Mouse (Mus musculus): ENCODE measurements around the gene Lgi1. TPM values are rescaled to one million over a fixed set of nuclear protein-coding genes. Genes with fewer than 3 reads are reported as not detected.

Lgi1 gene
- polyA plus RNA-seq, 1 experiment from 2014 or later, result 5.9 TPM

DNA sequence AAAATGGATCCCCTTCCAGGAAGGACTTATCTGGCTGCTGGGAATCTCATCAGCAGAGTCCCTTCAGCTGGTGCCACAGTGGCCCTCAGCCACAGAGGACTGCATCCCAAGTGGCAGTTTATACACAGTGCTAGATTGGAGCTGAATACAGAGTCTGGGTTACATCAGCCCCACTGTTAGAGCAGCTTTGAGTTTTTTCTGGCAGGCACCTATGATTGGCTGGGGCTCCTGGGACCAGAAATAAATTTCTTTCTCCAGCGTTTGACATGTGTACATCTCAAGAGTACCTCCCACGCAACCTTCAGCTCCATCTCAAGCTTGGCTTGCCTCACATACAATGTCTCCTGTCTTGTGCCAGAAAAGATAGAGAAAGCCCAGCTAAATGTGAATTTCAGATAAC, 67.9 kb downstream of the Lgi1 start:
- ATAC-seq, result no peak
- Histone ChIP-seq H3K36me3 (ENCODE audit: poor library complexity, severe bottlenecking) (no peaks in the 10 kb centered on the region), H3K4me1 (no peaks in the 10 kb centered on the region), H3K27me3 (no peaks in the 10 kb centered on the region), H3K9me3 (replicated peaks) (no peaks in the 10 kb centered on the region), H3K9ac (no peak overlapping the region), H3K4me2 (no peak overlapping the region), H3K4me3 (no peak overlapping the region), H3K27ac (no peak overlapping the region)
- 85% methylated on average over 2 of the region's 2 CpGs for WGBS

GRCm38 (mm10) chr19:38332820-38333219, 68.5 kb downstream of the Lgi1 start:
- no peak for ATAC-seq
- 45% methylated on average over 3 of the region's 3 CpGs for WGBS
- no peak overlapping the region for H3K9ac ChIP-seq

DNA sequence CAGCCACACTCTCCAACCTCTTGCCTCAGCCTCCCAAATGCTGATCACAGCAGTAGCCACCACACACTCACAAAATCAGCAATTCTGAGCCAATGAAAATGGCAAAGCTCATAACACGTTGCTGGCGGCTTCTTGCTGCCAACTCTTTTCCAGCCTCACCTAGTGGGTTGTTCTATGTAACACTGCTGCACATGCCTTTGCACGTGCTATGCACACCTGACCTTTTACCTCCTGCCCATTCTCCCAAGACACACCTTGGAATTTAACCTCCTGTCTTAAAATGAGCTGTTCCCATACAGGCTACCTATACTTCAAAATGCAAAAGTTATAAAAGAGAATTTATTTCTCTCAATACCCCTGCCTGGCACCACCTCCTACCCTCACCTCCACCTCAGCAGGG, 72.2 kb downstream of the Lgi1 start:
- no peaks in the 10 kb centered on the region for H3K27me3 ChIP-seq
- WGBS, result 96% methylated on average over 3 of the region's 3 CpGs

More at GRCm38 (mm10) chr19:38332820-38333219, 68.5 kb downstream of the Lgi1 start:
- Histone ChIP-seq H3K4me3 (no peak overlapping the region), H3K27ac (no peak overlapping the region), H3K36me3 (ENCODE audit: poor library complexity, severe bottlenecking) (no peaks in the 10 kb centered on the region), H3K27me3 (no peaks in the 10 kb centered on the region), H3K4me2 (no peak overlapping the region), H3K4me1 (no peaks in the 10 kb centered on the region), H3K9me3 (replicated peaks) (no peaks in the 10 kb centered on the region)

GRCm38 (mm10) chr19:38337332-38337731, 73.0 kb downstream of the Lgi1 start:
- Histone ChIP-seq H3K9ac (no peak overlapping the region), H3K27ac (no peak overlapping the region), H3K4me1 (no peaks in the 10 kb centered on the region), H3K4me2 (no peak overlapping the region), H3K36me3 (ENCODE audit: poor library complexity, severe bottlenecking) (no peaks in the 10 kb centered on the region), H3K9me3 (replicated peaks) (no peaks in the 10 kb centered on the region), H3K4me3 (no peak overlapping the region), H3K27me3 (no peaks in the 10 kb centered on the region)
- 99% methylated on average over 3 of the region's 3 CpGs for WGBS
- no peak for ATAC-seq

More for the DNA sequence above, 72.2 kb downstream of the Lgi1 start:
- no peak overlapping the region for H3K4me2 ChIP-seq
- H3K36me3 ChIP-seq (ENCODE audit: poor library complexity, severe bottlenecking), result no peaks in the 10 kb centered on the region
- no peak overlapping the region for H3K27ac ChIP-seq
- no peaks in the 10 kb centered on the region for H3K4me1 ChIP-seq
- no peak overlapping the region for H3K4me3 ChIP-seq
- no peaks in the 10 kb centered on the region for H3K9me3 ChIP-seq (replicated peaks)
- ATAC-seq, result no peak
- H3K9ac ChIP-seq, result no peak overlapping the region

DNA sequence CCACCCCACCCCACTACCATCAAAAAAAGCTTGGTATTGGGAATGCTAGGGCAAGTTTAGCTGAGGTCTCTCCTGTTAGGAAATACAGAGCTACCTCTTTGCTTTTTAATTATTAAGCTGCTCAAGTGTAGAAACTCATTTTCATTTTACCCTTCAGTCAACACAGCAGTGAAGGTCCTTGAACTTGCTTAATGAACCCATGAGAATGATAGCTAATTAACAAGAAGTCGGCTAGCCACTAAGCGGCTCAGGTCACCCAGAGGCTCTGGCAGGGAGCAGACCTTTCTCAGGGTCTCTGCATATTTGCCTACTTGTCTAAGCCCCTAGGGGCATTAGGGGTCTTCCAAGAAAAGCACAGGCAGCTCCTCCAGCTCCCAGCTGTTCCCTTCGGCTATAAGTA, 75.4 kb downstream of the Lgi1 start:
- no peak overlapping the region for H3K4me2 ChIP-seq
- ATAC-seq, result no peak
- no peaks in the 10 kb centered on the region for H3K36me3 ChIP-seq (ENCODE audit: poor library complexity, severe bottlenecking)
- no peak overlapping the region for H3K27ac ChIP-seq
- H3K27me3 ChIP-seq, result no peaks in the 10 kb centered on the region
- 44% methylated on average over 3 of the region's 3 CpGs for WGBS
- H3K9me3 ChIP-seq (replicated peaks), result no peaks in the 10 kb centered on the region
- H3K4me3 ChIP-seq, result no peak overlapping the region
- H3K9ac ChIP-seq, result no peak overlapping the region
- H3K4me1 ChIP-seq, result no peaks in the 10 kb centered on the region

DNA sequence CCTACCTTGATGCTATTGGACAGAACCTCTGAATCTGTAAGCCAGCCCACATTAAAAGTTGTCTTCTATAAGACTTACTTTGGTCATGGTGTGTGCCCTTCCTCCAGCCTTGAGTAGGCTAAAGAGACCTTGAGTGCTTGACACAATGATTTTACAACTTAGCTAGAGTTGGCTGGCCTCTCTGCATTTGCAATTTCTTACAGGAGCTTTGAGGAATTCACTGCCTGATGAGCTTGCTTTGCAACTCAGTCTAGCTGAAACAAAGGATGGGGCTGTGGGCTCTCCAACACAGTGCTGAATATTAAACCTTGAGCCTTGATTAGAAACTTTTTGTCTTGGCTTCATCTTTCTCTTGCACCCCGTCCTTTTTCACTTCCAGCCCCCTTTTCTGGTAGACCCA, 78.9 kb downstream of the Lgi1 start:
- H3K9ac ChIP-seq, result no peak overlapping the region
- H3K4me3 ChIP-seq, result no peak overlapping the region
- H3K36me3 ChIP-seq (ENCODE audit: poor library complexity, severe bottlenecking), result no peaks in the 10 kb centered on the region
- WGBS, result 48% methylated on average over 1 of the region's 1 CpGs
- peaks cover 4% of the 10 kb centered on the region; the same call in 1 of the 2 replicates for H3K4me1 ChIP-seq
- no peaks in the 10 kb centered on the region for H3K9me3 ChIP-seq (replicated peaks)
- H3K4me2 ChIP-seq, result no peak overlapping the region
- no peaks in the 10 kb centered on the region for H3K27me3 ChIP-seq
- H3K27ac ChIP-seq, result no peak overlapping the region
- ATAC-seq, result no peak

- Histone ChIP-seq H3K36me3 (ENCODE audit: poor library complexity, severe bottlenecking) (no peaks in the 10 kb centered on the region), H3K4me3 (peak overlapping the region; percentile 20), H3K27ac (no peak overlapping the region; the same call in 1 of the 2 replicates), H3K9ac (no peak overlapping the region), H3K9me3 (replicated peaks) (no peaks in the 10 kb centered on the region), H3K4me1 (peaks cover 14% of the 10 kb centered on the region), H3K4me2 (peak overlapping the region; percentile 41), H3K27me3 (peaks cover 22% of the 10 kb centered on the region; the same call in 1 of the 2 replicates)
- WGBS, result 10% methylated on average over 13 of the region's 13 CpGs
- ATAC-seq, result peak; percentile 65
These were observed 84.1 kb downstream of the Lgi1 start for GRCm38 (mm10) chr19:38348271-38349012.

DNA sequence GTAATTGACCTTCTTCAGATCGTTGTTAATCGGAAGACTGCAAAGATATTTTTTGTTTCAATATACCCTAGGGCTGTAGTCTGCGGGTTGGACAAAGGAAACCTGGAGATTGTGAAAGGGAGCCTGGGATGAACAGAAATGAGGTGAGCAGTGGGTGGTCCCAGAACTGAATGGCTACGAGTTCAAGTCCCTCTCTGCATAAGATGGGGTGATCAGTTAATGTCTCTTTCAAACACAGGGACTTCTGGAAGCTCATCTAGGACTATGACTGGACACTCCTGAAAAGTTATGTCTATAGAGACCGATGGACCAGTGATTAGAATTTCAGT, 84.6 kb downstream of the Lgi1 start:
- WGBS, result 38% methylated on average over 5 of the region's 5 CpGs
- Histone ChIP-seq H3K27me3 (peaks cover 22% of the 10 kb centered on the region; the same call in 1 of the 2 replicates), H3K27ac (no peak overlapping the region; the same call in 1 of the 2 replicates), H3K4me2 (peak overlapping the region; percentile 41), H3K36me3 (ENCODE audit: poor library complexity, severe bottlenecking) (no peaks in the 10 kb centered on the region), H3K4me3 (peak overlapping the region; percentile 20), H3K9me3 (replicated peaks) (no peaks in the 10 kb centered on the region), H3K9ac (no peak overlapping the region), H3K4me1 (peaks cover 14% of the 10 kb centered on the region)
- ATAC-seq, result peak; percentile 23; the same call in 1 of the 2 replicates

DNA sequence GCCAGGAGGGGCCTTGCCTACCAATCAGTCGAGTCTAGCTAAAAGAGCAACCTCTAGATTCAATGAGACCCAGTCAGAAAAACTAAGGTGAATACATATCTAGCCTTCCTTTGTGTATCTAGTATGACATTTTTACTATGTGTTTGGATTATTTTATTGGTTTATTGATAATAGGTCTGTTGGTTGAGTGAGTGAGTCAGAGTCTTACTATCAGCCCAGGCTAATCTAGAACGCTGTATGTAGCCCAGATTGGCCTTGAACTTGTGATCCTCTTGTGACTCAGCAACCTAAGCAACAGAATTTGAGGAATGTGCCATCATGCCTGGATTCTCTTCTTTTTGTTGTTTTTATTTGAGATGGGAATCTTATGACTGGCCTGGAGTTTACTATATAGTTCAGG, 86.9 kb downstream of the Lgi1 start:
- H3K4me1 ChIP-seq, result peaks cover 14% of the 10 kb centered on the region
- no peak overlapping the region for H3K9ac ChIP-seq
- 91% methylated on average over 2 of the region's 2 CpGs for WGBS
- no peaks in the 10 kb centered on the region for H3K36me3 ChIP-seq (ENCODE audit: poor library complexity, severe bottlenecking)
- H3K9me3 ChIP-seq (replicated peaks), result no peaks in the 10 kb centered on the region
- no peak overlapping the region for H3K4me3 ChIP-seq
- H3K27ac ChIP-seq, result no peak overlapping the region
- no peak overlapping the region for H3K4me2 ChIP-seq
- peaks cover 22% of the 10 kb centered on the region; the same call in 1 of the 2 replicates for H3K27me3 ChIP-seq
- ATAC-seq, result no peak

GRCm38 (mm10) chr19:38351728-38352127, 87.4 kb downstream of the Lgi1 start:
- Histone ChIP-seq H3K27ac (no peak overlapping the region), H3K4me3 (no peak overlapping the region), H3K4me2 (no peak overlapping the region), H3K9ac (no peak overlapping the region), H3K9me3 (replicated peaks) (no peaks in the 10 kb centered on the region), H3K27me3 (peaks cover 22% of the 10 kb centered on the region; the same call in 1 of the 2 replicates), H3K4me1 (peaks cover 14% of the 10 kb centered on the region), H3K36me3 (ENCODE audit: poor library complexity, severe bottlenecking) (no peaks in the 10 kb centered on the region)
- 88% methylated on average over 3 of the region's 3 CpGs for WGBS
- no peak for ATAC-seq

- Histone ChIP-seq H3K27me3 (peaks cover 22% of the 10 kb centered on the region; the same call in 1 of the 2 replicates), H3K4me1 (peaks cover 14% of the 10 kb centered on the region), H3K9me3 (replicated peaks) (no peaks in the 10 kb centered on the region), H3K27ac (no peak overlapping the region), H3K4me2 (no peak overlapping the region), H3K36me3 (ENCODE audit: poor library complexity, severe bottlenecking) (no peaks in the 10 kb centered on the region), H3K9ac (no peak overlapping the region), H3K4me3 (no peak overlapping the region)
- WGBS, result 41% methylated on average over 6 of the region's 6 CpGs
- ATAC-seq, result peak; percentile 83
These were observed 88.3 kb downstream of the Lgi1 start for GRCm38 (mm10) chr19:38352495-38353130.

DNA sequence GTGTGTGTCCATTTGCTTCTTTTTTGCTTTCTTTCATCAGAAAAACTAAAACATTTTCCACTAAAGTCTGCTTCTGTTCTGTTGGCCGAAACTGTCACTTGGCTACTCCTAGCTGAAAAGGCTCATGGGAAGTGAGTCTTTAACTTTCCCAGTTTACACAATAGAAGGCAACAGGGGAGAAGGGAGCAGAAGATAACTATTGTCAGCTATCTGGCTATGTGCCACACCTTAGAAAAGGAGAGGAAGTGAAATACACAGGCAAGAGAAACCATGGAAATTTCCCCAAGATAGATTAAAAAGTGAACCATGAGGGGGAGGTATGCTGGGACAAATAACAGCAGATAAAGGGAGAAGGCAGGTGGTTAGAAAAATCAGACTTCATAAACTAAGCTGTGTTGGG, 89.9 kb downstream of the Lgi1 start:
- no peaks in the 10 kb centered on the region for H3K36me3 ChIP-seq (ENCODE audit: poor library complexity, severe bottlenecking)
- H3K9me3 ChIP-seq (replicated peaks), result no peaks in the 10 kb centered on the region
- H3K4me1 ChIP-seq, result no peaks in the 10 kb centered on the region

More for the DNA sequence above, 89.9 kb downstream of the Lgi1 start:
- no peak overlapping the region for H3K9ac ChIP-seq
- no peak overlapping the region for H3K4me3 ChIP-seq
- ATAC-seq, result no peak
- H3K27me3 ChIP-seq, result peaks cover 22% of the 10 kb centered on the region; the same call in 1 of the 2 replicates
- H3K4me2 ChIP-seq, result no peak overlapping the region
- no peak overlapping the region for H3K27ac ChIP-seq
- 82% methylated on average over 1 of the region's 1 CpGs for WGBS

All from forebrain, embryonic 13.5 days (tissue).